Mouse (Mus musculus) retina, postnatal 1 day (tissue): ENCODE measurements at regions not wholly inside any gene's neighbourhood (a gene's known extent, or its start where the extent isn't known, plus 50 kb on each side); places are given as distances from the start of the nearest gene placed in this dataset.

Experiments used
- DNase-seq: peaks from one replicate; pipeline ENCODE4 v3.0.0-alpha.2; 2012

- no peak for DNase-seq
Measured at GRCm38 (mm10) chr4:56143827-56144226, 596.0 kb upstream of the Gm26657 start.

GRCm38 (mm10) chr4:56136837-56137236, 603.0 kb upstream of the Gm26657 start:
- DNase-seq = no peak

DNA sequence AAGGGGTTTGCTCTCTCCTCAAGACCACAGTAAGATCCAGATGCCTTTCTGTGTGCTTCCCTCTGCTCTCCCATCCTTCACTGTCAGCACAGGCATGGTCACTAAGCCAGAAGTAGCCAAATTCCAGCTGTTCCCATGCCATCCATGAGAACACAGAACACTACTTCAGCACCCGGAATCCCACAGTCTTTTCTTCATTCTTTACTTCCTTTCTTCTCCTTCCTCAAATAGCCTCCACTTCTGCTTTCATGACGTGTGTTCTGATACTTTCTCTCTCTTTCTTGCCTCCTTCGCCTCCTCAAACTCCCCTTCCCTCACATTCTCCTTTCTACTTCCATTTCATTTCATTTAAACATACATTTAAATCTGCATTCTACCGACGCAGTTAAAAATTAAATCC, 602.1 kb upstream of the Klf4 start:
- DNase-seq = no peak

- no peak for DNase-seq
Measured at GRCm38 (mm10) chr4:56127730-56128482, 595.6 kb upstream of the Klf4 start.

DNA sequence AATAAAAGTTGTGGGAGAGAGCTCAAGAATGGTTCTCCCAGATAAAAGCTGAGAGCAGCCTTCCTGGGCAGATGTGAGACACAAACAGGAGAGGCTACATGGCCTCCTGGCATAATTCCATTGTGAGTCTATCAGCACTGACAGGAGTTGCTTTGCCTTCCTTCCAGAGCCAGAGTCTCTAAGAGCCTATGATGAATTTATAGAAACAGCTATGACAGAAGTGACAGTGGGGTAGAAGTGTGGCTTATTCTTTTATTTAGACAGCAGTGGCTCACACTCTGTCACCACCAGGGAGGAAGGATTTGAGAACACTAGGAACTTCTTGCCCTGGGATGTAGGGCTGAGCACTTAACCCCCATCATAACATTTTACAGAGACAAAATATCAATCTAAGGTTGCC, 592.2 kb upstream of the Klf4 start:
- DNase-seq = no peak

- no peak for DNase-seq
Measured at GRCm38 (mm10) chr4:56122198-56122597, 589.9 kb upstream of the Klf4 start.

- DNase-seq = no peak
Measured at GRCm38 (mm10) chr4:56121664-56122063, 589.4 kb upstream of the Klf4 start.

GRCm38 (mm10) chr4:56120357-56120756, 588.1 kb upstream of the Klf4 start:
- no peak for DNase-seq

DNA sequence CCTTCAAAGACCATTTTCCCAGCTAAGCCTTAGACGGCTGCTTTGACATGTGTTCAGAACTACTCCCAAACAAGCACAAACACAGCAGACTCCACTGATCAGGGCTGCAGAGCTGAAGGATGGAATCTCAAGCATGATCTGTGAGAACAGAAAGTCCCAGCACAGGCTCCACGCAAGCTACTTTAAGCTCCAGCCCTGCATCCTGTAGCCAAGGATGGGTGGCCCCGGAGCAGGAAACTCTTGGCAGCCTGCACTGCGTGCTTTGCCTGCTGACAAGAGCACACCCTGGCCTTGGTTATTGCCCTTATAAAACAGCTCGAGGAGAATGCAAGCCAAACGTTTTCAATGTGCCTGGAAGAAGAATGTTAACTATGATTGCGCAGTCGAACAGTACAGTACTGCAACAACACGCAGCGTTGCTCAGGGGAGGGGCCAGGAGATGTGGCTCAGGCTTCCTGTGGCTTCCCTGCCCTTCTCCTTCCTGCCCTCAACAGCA, 581.5 kb upstream of the Klf4 start:
- no peak for DNase-seq

DNA sequence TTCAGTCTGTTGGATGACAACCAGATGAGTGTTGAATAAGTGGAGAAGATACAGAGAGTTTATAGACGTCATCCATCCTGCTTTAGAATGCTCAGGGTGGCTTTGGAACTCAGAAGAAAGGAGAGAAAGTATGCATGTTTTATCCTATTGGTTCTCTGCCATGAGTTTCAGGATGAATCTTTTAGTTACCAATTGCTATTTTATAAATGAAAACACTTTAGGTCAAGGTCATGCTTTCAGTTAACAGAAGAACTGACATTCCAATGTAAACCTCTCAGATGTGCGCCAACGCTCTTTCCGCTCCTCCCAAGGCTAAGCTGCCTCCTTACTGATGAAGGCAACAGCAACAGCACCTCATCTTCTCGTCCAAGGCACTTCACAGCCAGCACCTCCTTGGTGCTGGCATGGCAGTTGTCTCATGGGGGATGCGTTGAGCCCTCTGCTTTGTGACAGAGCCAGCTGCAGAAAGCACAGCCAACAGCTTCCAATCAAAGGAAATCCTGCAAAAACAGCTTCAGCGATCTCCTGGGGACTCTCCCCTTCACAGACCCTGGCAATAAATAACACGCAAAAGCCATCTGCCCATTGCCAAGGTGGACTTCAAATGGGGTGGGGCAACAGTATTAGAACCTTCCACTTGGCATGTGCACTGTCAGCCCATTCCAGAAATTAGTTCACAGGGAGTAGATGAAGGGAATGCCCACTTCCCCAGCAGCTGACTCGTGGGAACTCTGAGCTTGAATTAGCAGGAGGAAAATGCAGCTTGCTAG, 580.9 kb upstream of the Klf4 start:
- DNase-seq = no peak

- no peak for DNase-seq
Measured at GRCm38 (mm10) chr4:56106962-56107361, 574.7 kb upstream of the Klf4 start.

DNA sequence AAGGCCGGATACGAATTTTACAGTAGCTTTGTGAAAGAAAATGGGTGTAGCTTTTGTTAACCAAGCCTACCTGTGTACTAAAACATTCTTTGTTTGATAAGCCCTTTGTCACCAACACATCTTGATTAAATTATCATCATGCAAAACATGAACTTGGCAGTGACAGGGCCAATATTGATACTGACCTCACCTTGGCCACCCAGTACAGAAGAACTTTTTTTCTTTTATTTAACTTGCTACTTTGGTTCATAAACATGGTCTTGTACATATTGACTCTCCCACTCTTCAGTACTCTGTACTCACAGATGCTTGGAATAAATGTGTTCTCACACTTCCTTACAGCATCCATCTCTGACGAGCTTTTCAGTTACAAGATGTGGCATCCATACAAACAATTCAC, 570.0 kb upstream of the Klf4 start:
- DNase-seq = no peak

DNA sequence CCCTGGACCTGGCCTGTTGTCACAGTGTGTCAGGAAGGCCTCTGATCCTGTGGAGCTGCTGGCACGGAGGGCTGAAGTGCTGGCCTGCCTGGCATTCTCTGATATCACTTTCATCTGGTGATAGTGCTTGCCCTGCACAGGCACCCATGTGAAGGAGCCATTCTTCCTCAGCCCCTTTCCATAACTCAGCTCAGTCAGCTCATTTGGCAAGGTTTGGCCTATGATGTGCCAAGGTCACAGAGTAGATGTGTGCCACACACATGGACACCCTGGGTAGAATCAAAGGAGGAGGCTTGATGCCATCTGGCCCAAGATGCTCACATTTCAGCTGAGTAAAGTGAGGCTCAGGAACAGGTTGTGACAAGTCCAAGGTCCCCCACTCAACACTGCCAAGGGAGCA, 558.5 kb upstream of the Klf4 start:
- DNase-seq = no peak

GRCm38 (mm10) chr4:56088701-56089100, 556.4 kb upstream of the Klf4 start:
- DNase-seq = peak; percentile 52

DNA sequence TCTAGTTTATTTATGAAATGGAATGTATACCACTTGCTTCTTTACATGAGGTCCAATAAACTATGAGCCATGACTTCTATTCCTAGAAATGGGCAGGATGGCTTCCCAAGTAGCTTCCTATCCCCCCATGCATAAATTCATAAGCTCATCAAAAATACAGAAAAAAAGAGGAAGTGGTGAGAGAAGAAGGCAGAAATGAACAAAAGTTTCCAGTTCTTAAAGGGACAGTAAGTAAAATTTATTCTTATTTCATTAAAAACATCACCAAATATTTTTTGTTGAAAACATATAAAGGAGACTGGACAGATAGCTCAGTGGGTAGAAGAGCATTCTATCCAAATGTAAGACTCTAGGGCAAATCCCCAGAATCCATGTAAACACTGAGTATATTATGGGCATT, 554.0 kb upstream of the Klf4 start:
- DNase-seq = no peak

GRCm38 (mm10) chr4:56084205-56084604, 551.9 kb upstream of the Klf4 start:
- DNase-seq = no peak

DNA sequence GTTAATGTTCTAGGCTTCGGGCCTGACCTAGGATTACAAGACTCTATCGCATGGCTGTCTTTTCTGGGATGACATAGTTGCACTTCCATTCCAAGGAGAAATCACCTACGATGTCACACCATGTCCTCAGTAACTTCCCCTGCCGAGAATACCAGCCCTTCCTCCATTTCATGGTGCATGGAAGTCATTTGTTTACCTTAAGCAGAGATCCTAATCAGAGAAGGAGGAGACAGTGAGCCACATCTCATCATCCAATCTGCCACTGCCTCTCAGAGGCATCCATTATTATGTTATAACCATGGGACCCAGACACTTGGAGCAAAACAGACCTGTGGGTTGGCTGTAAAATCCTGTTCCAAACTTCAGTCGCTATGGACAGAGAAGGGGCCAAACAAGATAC, 550.1 kb upstream of the Klf4 start:
- DNase-seq = no peak

- DNase-seq = no peak
Measured at GRCm38 (mm10) chr4:56080960-56081359, 548.7 kb upstream of the Klf4 start.

GRCm38 (mm10) chr4:56070664-56071334, 538.5 kb upstream of the Klf4 start:
- DNase-seq = no peak

DNA sequence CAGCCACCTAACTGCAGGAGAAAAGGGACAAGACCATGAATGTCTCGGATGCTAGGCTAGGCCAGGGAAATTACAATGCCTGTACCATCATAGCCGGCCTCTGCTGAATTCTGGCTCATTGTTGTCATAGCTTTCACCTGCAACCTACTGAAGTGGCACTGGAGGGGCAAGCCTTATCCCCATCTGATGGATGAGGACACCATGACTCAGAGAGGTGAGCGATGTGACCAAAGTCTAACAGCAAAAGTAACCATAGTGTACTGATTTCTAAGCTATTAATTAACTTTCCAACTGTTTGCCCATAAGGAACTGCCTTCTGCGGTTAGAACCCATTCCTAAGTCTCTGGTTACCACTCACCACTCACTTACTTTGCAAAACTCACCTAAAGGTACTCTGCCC, 536.6 kb upstream of the Klf4 start:
- DNase-seq = no peak

GRCm38 (mm10) chr4:56064657-56065056, 532.4 kb upstream of the Klf4 start:
- no peak for DNase-seq

GRCm38 (mm10) chr4:56051792-56052380, 519.6 kb upstream of the Klf4 start:
- DNase-seq = peak; percentile 9

DNA sequence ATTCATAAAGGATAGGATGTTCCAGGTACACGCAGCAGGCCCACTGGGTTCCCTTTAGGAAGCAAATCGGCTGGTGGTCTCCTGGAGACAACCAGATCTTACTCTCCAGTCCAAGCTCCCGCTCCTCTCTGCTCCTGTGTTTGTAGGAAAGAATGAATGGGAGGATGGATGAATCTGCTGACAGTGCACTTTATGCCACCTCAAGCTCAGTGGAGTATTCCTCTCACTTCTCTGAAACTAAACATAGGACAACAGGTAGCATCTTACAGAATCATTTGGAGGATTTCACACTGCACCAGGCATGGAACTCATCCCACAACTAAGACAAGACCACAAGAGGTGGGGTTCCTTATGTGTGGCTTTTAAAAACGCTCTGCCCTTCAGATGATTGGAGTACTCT, 507.1 kb upstream of the Klf4 start:
- no peak for DNase-seq
